Mouse (Mus musculus) forebrain, postnatal 0 days (tissue): Measurements from ENCODE around the gene Nkx2-3. TPM values are rescaled to one million over a fixed set of nuclear protein-coding genes. Genes with fewer than 3 reads are reported as not detected.

Experiments
- ATAC-seq: fragments of 200-750 bp; cut with Nextera tagmentation; 2 replicates; pipeline ENCODE4 v1.8.0; 2017; ENCODE audit warnings: mild to moderate bottlenecking, moderate library complexity
- DNase-seq: peaks from one replicate; pipeline ENCODE4 v3.0.0-alpha.2; 2015
- H3K27ac ChIP-seq: fragments of 300-500 bp; sonication (generic); 2 replicates; pipeline ENCODE4 v1.5.1; 2014; ENCODE audit warnings: low read depth, mild to moderate bottlenecking, antibody characterized with exemption, low read length, moderate library complexity, mixed read lengths
- H3K27me3 ChIP-seq: fragments of 300-500 bp; sonication (generic); 2 replicates; pipeline ENCODE4 v1.6.1; 2014; ENCODE audit warnings: mild to moderate bottlenecking, low read length, mixed read lengths; ENCODE audit not compliant: insufficient read depth
- H3K36me3 ChIP-seq: fragments of 300-500 bp; sonication (generic); 2 replicates; pipeline ENCODE4 v1.6.1; 2014; ENCODE audit warnings: mild to moderate bottlenecking, moderate library complexity; ENCODE audit not compliant: insufficient read depth
- H3K4me1 ChIP-seq: fragments of 300-500 bp; sonication (generic); 2 replicates; pipeline ENCODE4 v1.6.1; 2014; ENCODE audit warnings: antibody characterized with exemption; ENCODE audit not compliant: insufficient read depth
- H3K4me2 ChIP-seq: fragments of 300-500 bp; sonication (generic); 2 replicates; pipeline ENCODE4 v1.6.1; 2014; ENCODE audit warnings: low read depth, mild to moderate bottlenecking, moderate library complexity
- H3K4me3 ChIP-seq: fragments of 300-500 bp; sonication (generic); 2 replicates; pipeline ENCODE4 v1.5.1; 2014; ENCODE audit warnings: low read depth, low read length, mixed read lengths
- H3K9ac ChIP-seq: fragments of 300-500 bp; sonication (generic); 2 replicates; pipeline ENCODE4 v1.6.1; 2014; ENCODE audit warnings: mild to moderate bottlenecking
- H3K9me3 ChIP-seq: fragments of 300-500 bp; sonication (generic); 2 replicates; pipeline ENCODE4 v1.6.1; 2016; ENCODE audit warnings: low read length
- CTCF ChIP-seq: sonication (generic); IDR thresholded peaks from 2 replicates; pipeline ENCODE4 v1.5.1; 2016; ENCODE audit warnings: antibody characterized with exemption, control low read depth, low read depth
- WGBS: fragments of 180-500 bp; shearing (Covaris S2); extraction: QIAGEN DNeasy Blood & Tissue Kit; methylation state at CpG from one replicate; pipeline ENCODE4 v1.1.7; 2014; 5-methylcytosine and 5-hydroxymethylcytosine counted together
- polyA plus RNA-seq: library from polyadenylated mRNA; unstranded; fragments of >200 nt; fragmentation: Nextera tagmentation; extraction: Ambion mirVana; gene quantifications from 2 replicates; pipeline ENCODE4 v1.2.1, GENCODE M21; 2015
- total RNA-seq: library from RNA; depleted of rRNA; stranded (reverse); fragments of >200 nt; gene quantifications from 2 replicates; pipeline ENCODE4 v1.2.3, GENCODE M21; 2014

Nkx2-3 gene
- total and polyA plus RNA-seq, 2 experiments from 2014 or later: 0.67 to 1.6 TPM

GRCm38 (mm10) chr19:43605666-43606551 is 6.2 kb upstream of the Nkx2-3 start:
- TF ChIP-seq CTCF: no peak
- Histone ChIP-seq H3K36me3 (no peaks in the 10 kb centered on the region), H3K9me3 (no peaks in the 10 kb centered on the region), H3K27ac (no peak overlapping the region), H3K4me2 (no peak overlapping the region), H3K4me1 (no peaks in the 10 kb centered on the region), H3K27me3 (peaks cover 84% of the 10 kb centered on the region), H3K9ac (no peak overlapping the region), H3K4me3 (no peak overlapping the region)
- ATAC-seq (no peak), DNase-seq (no peak)
- WGBS: 3% methylated on average over 17 of the region's 17 CpGs

- Histone ChIP-seq H3K4me3 (no peak overlapping the region), H3K36me3 (no peaks in the 10 kb centered on the region), H3K27me3 (peaks cover 84% of the 10 kb centered on the region), H3K9me3 (no peaks in the 10 kb centered on the region), H3K4me2 (no peak overlapping the region), H3K27ac (no peak overlapping the region), H3K9ac (no peak overlapping the region), H3K4me1 (no peaks in the 10 kb centered on the region)
- DNase-seq: no peak
- TF ChIP-seq CTCF: no peak
- ATAC-seq: no peak
- 2% methylated on average over 40 of the region's 40 CpGs for WGBS
These were observed 5.3 kb upstream of the Nkx2-3 start for GRCm38 (mm10) chr19:43606552-43607530.

DNA sequence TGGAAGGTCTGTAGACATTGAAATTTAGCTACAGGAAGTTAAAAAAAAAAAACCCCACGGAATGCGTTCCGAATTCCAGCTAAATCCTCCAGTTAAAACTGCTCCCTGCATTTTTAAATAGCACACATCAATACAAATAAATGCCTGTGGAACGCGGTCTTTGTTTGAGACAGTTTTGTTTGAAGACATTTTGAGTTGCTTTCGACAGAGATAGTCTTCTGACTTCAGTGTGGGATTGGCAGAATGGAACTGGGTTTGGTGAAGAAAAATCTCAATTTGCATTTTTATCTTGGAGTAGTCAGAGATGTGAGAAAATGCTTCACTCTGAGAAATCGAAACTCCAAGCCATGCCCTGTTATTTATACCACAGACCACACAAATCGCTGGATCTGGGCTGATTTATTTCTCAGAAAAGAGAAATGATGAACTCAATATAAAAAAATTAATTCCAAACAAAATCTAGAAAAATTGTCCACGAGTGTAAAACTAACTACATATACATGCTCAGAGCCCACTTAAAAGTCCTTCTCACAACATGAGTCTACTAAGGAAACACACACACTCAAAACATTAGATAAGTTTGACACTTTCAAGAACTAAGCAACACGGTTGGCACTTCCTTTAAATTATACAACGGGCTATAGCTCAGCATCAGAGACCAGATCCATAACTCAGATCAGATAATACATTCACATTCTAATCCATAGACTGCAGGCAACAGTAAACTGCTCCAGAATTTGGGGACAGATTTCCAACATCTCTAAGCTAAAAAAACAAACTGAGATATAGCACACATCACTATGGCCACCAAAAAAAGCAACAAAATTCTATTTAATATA is 4.1 kb upstream of the Nkx2-3 start:
- no peaks in the 10 kb centered on the region for H3K9me3 ChIP-seq
- no peaks in the 10 kb centered on the region for H3K36me3 ChIP-seq
- no peak overlapping the region for H3K4me3 ChIP-seq
- H3K4me2 ChIP-seq: no peak overlapping the region
- TF ChIP-seq CTCF: no peak
- peaks cover 84% of the 10 kb centered on the region for H3K27me3 ChIP-seq
- WGBS: 2% methylated on average over 11 of the region's 11 CpGs
- H3K9ac ChIP-seq: no peak overlapping the region
- H3K4me1 ChIP-seq: peaks cover 3% of the 10 kb centered on the region; the same call in 1 of the 2 replicates
- no peak overlapping the region for H3K27ac ChIP-seq
- ATAC-seq (no peak), DNase-seq (peak; percentile 79)

- Histone ChIP-seq H3K27ac (no peak overlapping the region), H3K9me3 (no peaks in the 10 kb centered on the region), H3K4me1 (peaks cover 3% of the 10 kb centered on the region; the same call in 1 of the 2 replicates), H3K27me3 (peaks cover 80% of the 10 kb centered on the region), H3K36me3 (no peaks in the 10 kb centered on the region), H3K9ac (no peak overlapping the region), H3K4me3 (no peak overlapping the region), H3K4me2 (no peak overlapping the region)
- DNase-seq (no peak), ATAC-seq (no peak)
- 14% methylated on average over 8 of the region's 8 CpGs for WGBS
- no peak for TF ChIP-seq CTCF
These were observed 3.2 kb upstream of the Nkx2-3 start for GRCm38 (mm10) chr19:43608711-43609457.

DNA sequence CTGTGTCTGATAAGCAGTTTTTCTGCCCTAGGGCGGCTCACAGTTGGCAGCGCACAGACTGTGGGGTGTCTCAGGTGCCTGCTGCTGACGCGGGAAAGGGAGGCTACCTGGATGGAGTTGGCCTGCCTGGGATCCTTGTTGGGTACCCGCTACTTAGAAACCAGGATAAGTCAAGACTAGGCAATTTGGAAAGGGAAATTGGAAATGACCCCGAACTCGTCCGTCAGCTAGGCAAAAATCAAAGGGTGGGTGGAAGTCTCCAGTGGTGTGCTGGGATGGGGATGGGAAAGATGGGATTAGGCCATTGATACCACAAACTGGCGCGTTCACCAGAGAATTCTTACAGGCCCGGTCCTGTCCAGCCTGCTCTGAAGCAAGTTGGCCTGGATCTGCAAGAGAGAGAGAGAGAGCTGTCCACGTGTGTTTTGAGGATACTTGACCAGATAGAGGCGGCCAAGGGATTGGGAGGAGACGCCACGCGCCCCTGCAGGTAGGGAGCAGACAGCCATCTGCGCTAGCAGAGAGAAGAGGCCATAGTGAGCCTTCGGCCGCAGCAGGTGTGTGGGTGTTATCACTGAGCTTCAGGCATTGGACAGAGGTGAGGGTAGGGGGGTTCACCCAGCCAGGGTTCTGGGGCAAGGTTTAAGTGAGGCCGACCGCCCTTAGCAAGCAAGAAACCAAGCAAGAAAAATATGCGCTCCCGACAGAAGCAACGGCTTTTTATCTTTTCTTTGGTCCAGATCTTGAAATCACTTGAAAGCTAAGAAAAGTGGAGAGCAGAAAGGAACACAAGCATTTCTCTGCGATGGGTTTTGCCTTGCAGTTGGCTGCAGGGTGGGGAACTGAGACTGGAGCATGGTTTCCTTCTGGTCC is 2.4 kb upstream of the Nkx2-3 start:
- Histone ChIP-seq H3K4me3 (no peak overlapping the region), H3K27me3 (peaks cover 72% of the 10 kb centered on the region), H3K9me3 (no peaks in the 10 kb centered on the region), H3K9ac (no peak overlapping the region), H3K27ac (no peak overlapping the region), H3K4me1 (peaks cover 3% of the 10 kb centered on the region; the same call in 1 of the 2 replicates), H3K36me3 (no peaks in the 10 kb centered on the region), H3K4me2 (no peak overlapping the region)
- no peak for ATAC-seq
- 9% methylated on average over 25 of the region's 25 CpGs for WGBS
- no peak for TF ChIP-seq CTCF
- DNase-seq: no peak
